11 mouse cellular contexts compared by ENCODE assay signal in the genomic region with DNA sequence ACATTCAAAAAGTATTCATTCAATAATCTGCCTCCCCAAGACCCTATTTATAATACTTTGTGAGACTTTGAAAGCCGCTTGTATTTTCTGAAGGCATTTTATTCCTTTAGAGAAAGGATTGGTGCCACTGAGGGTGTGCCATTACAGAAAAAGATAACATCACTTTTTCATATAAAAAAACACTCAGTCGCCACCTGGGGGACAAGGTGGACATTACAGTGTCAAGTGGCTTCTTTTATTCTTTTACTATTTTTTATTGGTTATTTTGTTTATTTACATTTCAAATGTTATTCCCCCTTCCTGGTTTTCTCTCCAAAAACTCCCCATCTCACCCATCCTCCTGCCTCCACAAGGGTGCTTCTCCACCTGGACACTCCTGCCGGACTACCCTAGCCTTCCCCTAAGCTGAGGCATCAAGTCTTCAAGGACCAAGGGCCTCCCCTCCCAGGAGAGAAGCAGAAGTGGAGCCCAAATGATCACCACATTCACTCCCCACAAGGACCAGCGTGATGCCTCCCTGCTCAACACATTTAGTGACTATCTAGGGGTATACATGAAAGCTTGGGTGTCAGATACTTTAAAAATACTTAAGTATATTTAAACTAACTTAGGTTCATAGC.
DNase-seq lines count a peak whose midpoint lies in the region; ATAC-seq and TF ChIP-seq lines count a peak whose summit lies in the region.
"Had no signal": no experiment of that assay in that cellular context is flagged by ENCODE, and none has a peak within 500 bp of the region (broad histone marks: within the 10 kb centered on the region; RNA-seq: fewer than 3 reads in every experiment).

No protein-coding gene starts in this region.

- H3K4me2 ChIP-seq in forebrain, embryonic 13.5 days = no peak overlapping the region
- H3K4me2 ChIP-seq in forebrain, embryonic 12.5 days = no peak overlapping the region
- H3K4me2 ChIP-seq: limb, embryonic 13.5 days; midbrain, embryonic 12.5 days had no signal

- no peaks in the 10 kb centered on the region for H3K27me3 ChIP-seq in forebrain, embryonic 13.5 days
- no peaks in the 10 kb centered on the region for H3K27me3 ChIP-seq in forebrain, embryonic 12.5 days
- no peaks in the 10 kb centered on the region for H3K27me3 ChIP-seq in E14TG2a.4 (ENCODE audit: insufficient read depth, low read length)
- H3K27me3 ChIP-seq in embryonic facial prominence, embryonic 10.5 days (replicated peaks; ENCODE audit: low read depth, poor library complexity, severe bottlenecking) = no peaks in the 10 kb centered on the region
- H3K27me3 ChIP-seq: limb, embryonic 13.5 days; midbrain, embryonic 12.5 days had no signal

- no peaks in the 10 kb centered on the region for H3K4me1 ChIP-seq in forebrain, embryonic 13.5 days
- peaks cover 3% of the 10 kb centered on the region; the same call in 1 of the 2 replicates for H3K4me1 ChIP-seq in forebrain, embryonic 12.5 days
- no peaks in the 10 kb centered on the region for H3K4me1 ChIP-seq in E14TG2a.4 (replicated peaks; ENCODE audit: low read depth, low read length)
- H3K4me1 ChIP-seq in embryonic facial prominence, embryonic 10.5 days = no peaks in the 10 kb centered on the region
- H3K4me1 ChIP-seq: limb, embryonic 13.5 days; midbrain, embryonic 12.5 days had no signal

- H3K9ac ChIP-seq in forebrain, embryonic 13.5 days = no peak overlapping the region
- no peak overlapping the region for H3K9ac ChIP-seq in forebrain, embryonic 12.5 days
- H3K9ac ChIP-seq: limb, embryonic 13.5 days; midbrain, embryonic 12.5 days had no signal

- H3K36me3 ChIP-seq in forebrain, embryonic 13.5 days (ENCODE audit: poor library complexity, severe bottlenecking) = no peaks in the 10 kb centered on the region
- no peaks in the 10 kb centered on the region for H3K36me3 ChIP-seq in forebrain, embryonic 12.5 days (replicated peaks)
- H3K36me3 ChIP-seq in E14TG2a.4 (ENCODE audit: insufficient read depth, low read length) = no peaks in the 10 kb centered on the region
- H3K36me3 ChIP-seq in embryonic facial prominence, embryonic 10.5 days (replicated peaks) = no peaks in the 10 kb centered on the region
- H3K36me3 ChIP-seq: limb, embryonic 13.5 days; midbrain, embryonic 12.5 days had no signal

- 53% methylated on average over 4 of the region's 4 CpGs for WGBS in forebrain, embryonic 13.5 days
- WGBS in forebrain, embryonic 12.5 days = 51% methylated on average over 4 of the region's 4 CpGs
- 53% methylated on average over 4 of the region's 4 CpGs for WGBS in embryonic facial prominence, embryonic 10.5 days

- peak; percentile 45 for TF ChIP-seq CTCF in left cerebral cortex, adult 2 months (IDR thresholded peaks at IDR 0.05)
- peak; percentile 37 for TF ChIP-seq CTCF in E14TG2a.4 (conservative IDR thresholded peaks at IDR 0.05; ENCODE audit: low read length)

- ATAC-seq in forebrain, embryonic 13.5 days = 0 out of 2 replicates have a peak, but pooled peaks have one; percentile 17
- ATAC-seq in forebrain, embryonic 12.5 days (ENCODE audit: low FRiP score) = no peak

- H3K27ac ChIP-seq in forebrain, embryonic 13.5 days = no peak overlapping the region
- no peak overlapping the region for H3K27ac ChIP-seq in forebrain, embryonic 12.5 days
- no peak overlapping the region for H3K27ac ChIP-seq in left cerebral cortex, adult 2 months
- H3K27ac ChIP-seq in embryonic facial prominence, embryonic 10.5 days (replicated peaks) = no peak overlapping the region
- H3K27ac ChIP-seq: limb, embryonic 13.5 days; midbrain, embryonic 12.5 days had no signal

- intact Hi-C loops in left cerebral cortex, adult 2 months (cut with DNase I) = loop anchor here (10.0 kb wide), 1 partner anchor 532 kb away; no protein-coding TSS in a partner anchor
- intact Hi-C loops in left cerebral cortex, postnatal 36 days (cut with DNase I) = no loop called here

- no peak for DNase-seq in left cerebral cortex, adult 2 months (ENCODE audit: extremely low spot score in 1 of 2, low spot score in 2 of 2)
- no peak for DNase-seq in left cerebral cortex, postnatal 36 days (ENCODE audit: low spot score in 2 of 2)
- peak; percentile 14 for DNase-seq in embryonic facial prominence, embryonic 10.5 days (ENCODE audit: low spot score)
- DNase-seq in spleen, postnatal 14 days (ENCODE audit: low spot score in 2 of 2) = no peak
- DNase-seq in left cerebral cortex, adult 11 months (ENCODE audit: low spot score) = no peak
- DNase-seq: adrenal gland, adult 8-10 months had no signal

- no peak overlapping the region for H3K4me3 ChIP-seq in forebrain, embryonic 13.5 days
- no peak overlapping the region for H3K4me3 ChIP-seq in forebrain, embryonic 12.5 days (replicated peaks)
- H3K4me3 ChIP-seq in left cerebral cortex, adult 2 months = no peak overlapping the region
- H3K4me3 ChIP-seq in E14TG2a.4 (replicated peaks; ENCODE audit: low read length) = no peak overlapping the region
- H3K4me3 ChIP-seq in embryonic facial prominence, embryonic 10.5 days = no peak overlapping the region
- H3K4me3 ChIP-seq: limb, embryonic 13.5 days; midbrain, embryonic 12.5 days had no signal

- no peaks in the 10 kb centered on the region for H3K9me3 ChIP-seq in forebrain, embryonic 13.5 days (replicated peaks)
- H3K9me3 ChIP-seq in forebrain, embryonic 12.5 days = no peaks in the 10 kb centered on the region
- H3K9me3 ChIP-seq in E14TG2a.4 (ENCODE audit: low read length) = no peaks in the 10 kb centered on the region
- no peaks in the 10 kb centered on the region for H3K9me3 ChIP-seq in embryonic facial prominence, embryonic 10.5 days
- H3K9me3 ChIP-seq: limb, embryonic 13.5 days; midbrain, embryonic 12.5 days had no signal
